Mouse (Mus musculus) myocyte (in vitro differentiated cells): ENCODE results near the gene Wbp1l.

Experiments
- CEBPB ChIP-seq: IDR thresholded peaks from 2 replicates; pipeline ENCODE4 v1.6.1; 2011; ENCODE audit warnings: mild to moderate bottlenecking, moderate library complexity; ENCODE audit not compliant: poor library complexity, insufficient read depth, severe bottlenecking
- E2F4 ChIP-seq: IDR thresholded peaks from one replicate; pipeline ENCODE4 v1.6.1; 2011; ENCODE audit warnings: mild to moderate bottlenecking, control low read depth, moderate library complexity; ENCODE audit not compliant: insufficient read depth
- MAX ChIP-seq: IDR thresholded peaks from one replicate; pipeline ENCODE4 v1.6.1; 2011; ENCODE audit warnings: low read depth, mild to moderate bottlenecking, control low read depth
- MYOG ChIP-seq, 3 experiments: IDR thresholded peaks; one replicate each; pipeline ENCODE4 v1.6.1; 2011; ENCODE audit warnings: control low read depth in 2 of 3, low read depth in 2 of 3, mild to moderate bottlenecking in 2 of 3; ENCODE audit not compliant: insufficient read length in 2 of 3, control insufficient read depth in 1 of 3, insufficient read depth in 1 of 3
- POLR2A ChIP-seq: IDR thresholded peaks from one replicate; pipeline ENCODE4 v1.6.1; 2011; ENCODE audit warnings: low read depth, mild to moderate bottlenecking, control low read depth, moderate library complexity; ENCODE audit not compliant: insufficient read length
- POLR2AphosphoS2 ChIP-seq: IDR thresholded peaks from one replicate; pipeline ENCODE4 v1.6.1; 2011; ENCODE audit warnings: low read depth, control low read depth; ENCODE audit not compliant: insufficient read length
- USF1 ChIP-seq: IDR thresholded peaks from one replicate; pipeline ENCODE4 v1.6.1; 2011; ENCODE audit warnings: low read depth, mild to moderate bottlenecking, control low read depth, moderate library complexity

DNA sequence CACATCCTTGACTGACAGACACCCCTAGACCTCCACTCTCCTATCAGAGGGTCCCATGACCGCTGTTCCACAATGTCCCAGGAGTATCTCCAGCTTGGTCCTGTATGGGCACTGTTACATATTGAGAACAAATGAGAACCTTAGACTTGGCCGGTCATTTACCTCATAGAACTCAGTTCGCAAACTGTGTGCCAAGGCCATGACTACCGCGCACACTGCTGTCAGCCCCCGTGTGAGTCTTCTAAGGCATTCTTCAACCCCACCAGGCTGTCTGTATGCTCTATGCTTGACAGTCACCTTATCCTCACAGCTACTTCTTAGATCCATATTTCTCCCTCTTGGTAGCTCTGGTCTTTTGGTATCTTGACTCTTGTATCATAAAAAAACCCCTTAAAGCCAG lies 20.6 kb downstream of the Wbp1l start:
- TF ChIP-seq POLR2A (no peak), E2F4 (no peak), MYOG (IDR thresholded peaks at IDR 0.05; ENCODE audit: control insufficient read depth in 1 of 3, insufficient read depth in 1 of 3, insufficient read length in 2 of 3, low read depth in 2 of 3) (no peak), USF1 (no peak), CEBPB (no peak), MAX (no peak), POLR2AphosphoS2 (no peak)
